Mouse (Mus musculus): Measurements from ENCODE around the gene Map4k2. TPM values are rescaled to one million over a fixed set of nuclear protein-coding genes. Genes with fewer than 3 reads are reported as not detected.

Map4k2 gene
- total RNA-seq, 2 experiments from 2014 or later = 30.6 to 54.7 TPM

- ATAC-seq (replicated peaks; ENCODE audit: poor library complexity, severe bottlenecking) = 0 out of 2 replicates have a peak, but pooled peaks have one; percentile 2
Observed at GRCm38 (mm10) chr19:6375423-6376254, 34.7 kb downstream of the Map4k2 start.

- peak; percentile 30 for ATAC-seq (replicated peaks; ENCODE audit: poor library complexity, severe bottlenecking)
Observed at GRCm38 (mm10) chr19:6376255-6376564, 35.3 kb downstream of the Map4k2 start.

- no peak for ATAC-seq (replicated peaks; ENCODE audit: poor library complexity, severe bottlenecking)
Observed at GRCm38 (mm10) chr19:6376643-6377042, 35.7 kb downstream of the Map4k2 start.

GRCm38 (mm10) chr19:6377327-6378040 is 36.5 kb downstream of the Map4k2 start:
- ATAC-seq (replicated peaks; ENCODE audit: poor library complexity, severe bottlenecking) = no peak

- no peak for ATAC-seq (replicated peaks; ENCODE audit: poor library complexity, severe bottlenecking)
Observed at GRCm38 (mm10) chr19:6380411-6381166, 39.7 kb downstream of the Map4k2 start.

GRCm38 (mm10) chr19:6381238-6381637 is 40.3 kb downstream of the Map4k2 start:
- no peak for ATAC-seq (replicated peaks; ENCODE audit: poor library complexity, severe bottlenecking)

- no peak for ATAC-seq (replicated peaks; ENCODE audit: poor library complexity, severe bottlenecking)
Observed at GRCm38 (mm10) chr19:6382323-6382924, 41.5 kb downstream of the Map4k2 start.

GRCm38 (mm10) chr19:6383470-6383869 is 42.5 kb downstream of the Map4k2 start:
- no peak for ATAC-seq (replicated peaks; ENCODE audit: poor library complexity, severe bottlenecking)

GRCm38 (mm10) chr19:6384128-6384527 is 43.2 kb downstream of the Map4k2 start, which contains the start of gene Pygm:
Pygm (plus strand) TSS chr19:6384399.
- peak; percentile 69 for ATAC-seq (replicated peaks; ENCODE audit: poor library complexity, severe bottlenecking)

GRCm38 (mm10) chr19:6384954-6385353 is 44.0 kb downstream of the Map4k2 start:
- no peak for ATAC-seq (replicated peaks; ENCODE audit: poor library complexity, severe bottlenecking)

- no peak for ATAC-seq (replicated peaks; ENCODE audit: poor library complexity, severe bottlenecking)
Observed at GRCm38 (mm10) chr19:6385419-6385818, 44.5 kb downstream of the Map4k2 start.

GRCm38 (mm10) chr19:6385821-6386220 is 44.9 kb downstream of the Map4k2 start:
- no peak for ATAC-seq (replicated peaks; ENCODE audit: poor library complexity, severe bottlenecking)

GRCm38 (mm10) chr19:6386234-6386633 is 45.3 kb downstream of the Map4k2 start:
- ATAC-seq (replicated peaks; ENCODE audit: poor library complexity, severe bottlenecking) = no peak

GRCm38 (mm10) chr19:6388006-6388405 is 47.1 kb downstream of the Map4k2 start:
- no peak for ATAC-seq (replicated peaks; ENCODE audit: poor library complexity, severe bottlenecking)

GRCm38 (mm10) chr19:6389803-6390202 is 48.9 kb downstream of the Map4k2 start:
- ATAC-seq (replicated peaks; ENCODE audit: poor library complexity, severe bottlenecking) = peak; percentile 45

- ATAC-seq (replicated peaks; ENCODE audit: poor library complexity, severe bottlenecking) = no peak
Observed at GRCm38 (mm10) chr19:6390251-6390650, 49.3 kb downstream of the Map4k2 start.

GRCm38 (mm10) chr19:6392743-6393393 is 51.9 kb downstream of the Map4k2 start:
- peak; percentile 29 for ATAC-seq (replicated peaks; ENCODE audit: poor library complexity, severe bottlenecking)

GRCm38 (mm10) chr19:6393637-6394036 is 52.7 kb downstream of the Map4k2 start:
- ATAC-seq (replicated peaks; ENCODE audit: poor library complexity, severe bottlenecking) = no peak

GRCm38 (mm10) chr19:6396237-6396636 is 55.3 kb downstream of the Map4k2 start:
- no peak for ATAC-seq (replicated peaks; ENCODE audit: poor library complexity, severe bottlenecking)
